Mouse (Mus musculus) thymus, adult 2 months (tissue): ENCODE data around the gene Ak7. TPM values are rescaled to one million over a fixed set of nuclear protein-coding genes. Genes with fewer than 3 reads are reported as not detected.

Experiments used
- DNase-seq: peaks from one replicate; pipeline ENCODE4 v3.0.0; 2021
- H3K27ac ChIP-seq: fragments of 200-500 bp; 2 replicates; pipeline ENCODE4 v1.5.1; 2012; ENCODE audit warnings: low read length, control low read depth; ENCODE audit not compliant: control insufficient read depth, insufficient read depth
- H3K27me3 ChIP-seq: fragments of 200-500 bp; 2 replicates; pipeline ENCODE4 v1.6.1; 2012; ENCODE audit warnings: mild to moderate bottlenecking, low read length, moderate library complexity, mixed read lengths; ENCODE audit not compliant: control insufficient read depth, insufficient read depth
- H3K36me3 ChIP-seq: fragments of 200-500 bp; 2 replicates; pipeline ENCODE4 v1.6.1; 2012; ENCODE audit warnings: mild to moderate bottlenecking, low read length, moderate library complexity; ENCODE audit not compliant: control insufficient read depth, insufficient read depth
- H3K4me1 ChIP-seq: fragments of 200-500 bp; replicated peaks from 2 replicates; pipeline ENCODE4 v1.6.1; 2012; ENCODE audit warnings: low read length; ENCODE audit not compliant: control insufficient read depth, insufficient read depth
- H3K4me3 ChIP-seq: fragments of 200-500 bp; 2 replicates; pipeline ENCODE4 v1.5.1; 2012; ENCODE audit warnings: mild to moderate bottlenecking, low read length, control low read depth, moderate library complexity; ENCODE audit not compliant: control insufficient read depth, insufficient read depth
- CTCF ChIP-seq: fragments of 200-500 bp; IDR thresholded peaks from 2 replicates; pipeline ENCODE4 v1.5.1; 2012; ENCODE audit warnings: mild to moderate bottlenecking, control low read depth, low read length, moderate library complexity, borderline replicate concordance; ENCODE audit not compliant: control insufficient read depth, poor library complexity, insufficient read depth; ENCODE audit errors: extremely low read depth
- POLR2A ChIP-seq: fragments of 200-500 bp; IDR thresholded peaks from 2 replicates; pipeline ENCODE4 v1.6.1; 2012; ENCODE audit warnings: mild to moderate bottlenecking, low read length, control low read depth, moderate library complexity; ENCODE audit not compliant: control insufficient read depth, poor library complexity, insufficient read depth; ENCODE audit errors: extremely low read depth
- WGBS: fragments of 180-500 bp; shearing (Covaris S2); methylation state at CpG from one replicate; pipeline ENCODE4 v1.1.7; 2018; 5-methylcytosine and 5-hydroxymethylcytosine counted together
- polyA plus RNA-seq: library from polyadenylated mRNA; depleted of rRNA; stranded (reverse); fragments of >200 nt; gene quantifications from 2 replicates; pipeline ENCODE4 v1.2.3, GENCODE M21; 2012

The Ak7 gene
- polyA plus RNA-seq, 1 experiment: 0.20 TPM

GRCm38 (mm10) chr12:105769700-105770099 lies 63.9 kb downstream of the Ak7 start:
- Histone ChIP-seq H3K36me3 (no peaks in the 10 kb centered on the region), H3K4me1 (no peaks in the 10 kb centered on the region), H3K4me3 (no peak overlapping the region), H3K27ac (no peak overlapping the region), H3K27me3 (no peaks in the 10 kb centered on the region)
- no peak for DNase-seq
- no peak for TF ChIP-seq CTCF
- no peak for TF ChIP-seq POLR2A
- 58% methylated on average over 10 of the region's 10 CpGs for WGBS

DNA sequence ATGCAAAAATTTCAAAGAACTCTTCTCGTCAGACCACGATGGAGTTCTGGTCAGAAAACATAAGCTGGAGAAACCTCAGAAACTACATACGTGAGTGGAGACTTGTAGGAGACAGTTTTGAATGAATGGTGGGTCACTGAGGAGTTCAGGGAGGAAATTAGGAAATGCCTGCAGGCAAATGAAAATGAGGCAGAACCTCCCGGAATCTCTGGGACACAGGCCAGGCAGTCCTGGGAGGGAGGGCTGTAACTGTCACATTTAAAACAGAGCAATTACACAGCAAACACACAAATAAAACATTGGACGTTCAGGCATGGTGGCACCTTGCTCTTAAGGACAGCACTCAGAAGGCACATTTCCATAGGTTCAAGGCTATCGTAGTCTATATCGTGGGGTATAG lies 69.1 kb downstream of the Ak7 start:
- H3K27me3 ChIP-seq: no peaks in the 10 kb centered on the region
- TF ChIP-seq CTCF (no peak), POLR2A (no peak)
- 90% methylated on average over 7 of the region's 7 CpGs for WGBS
- no peak overlapping the region for H3K4me3 ChIP-seq
- H3K4me1 ChIP-seq: no peaks in the 10 kb centered on the region
- DNase-seq: no peak
- H3K27ac ChIP-seq: no peak overlapping the region
- no peaks in the 10 kb centered on the region for H3K36me3 ChIP-seq

GRCm38 (mm10) chr12:105777651-105778050 lies 71.9 kb downstream of the Ak7 start:
- Histone ChIP-seq H3K36me3 (no peaks in the 10 kb centered on the region), H3K27ac (no peak overlapping the region), H3K4me1 (no peaks in the 10 kb centered on the region), H3K4me3 (no peak overlapping the region), H3K27me3 (no peaks in the 10 kb centered on the region)
- WGBS: 94% methylated on average over 4 of the region's 4 CpGs
- no peak for DNase-seq
- no peak for TF ChIP-seq CTCF
- no peak for TF ChIP-seq POLR2A

GRCm38 (mm10) chr12:105784196-105784999 lies 78.6 kb downstream of the Ak7 start, which contains the start of gene Papola:
Gene Papola, plus strand, starts transcription at chr12:105784694.
- peaks cover 7% of the 10 kb centered on the region for H3K4me1 ChIP-seq
- under 1% methylated on average over 76 of the region's 85 CpGs for WGBS
- TF ChIP-seq CTCF (no peak), POLR2A (peak; percentile 89)
- peak within 1 kb of the TSS; percentile 71 for H3K27ac ChIP-seq
- H3K4me3 ChIP-seq: peak within 1 kb of the TSS; percentile 79
- DNase-seq: peak; percentile 84
- no peaks in the 10 kb centered on the region for H3K27me3 ChIP-seq
- H3K36me3 ChIP-seq: no peaks in the 10 kb centered on the region

DNA sequence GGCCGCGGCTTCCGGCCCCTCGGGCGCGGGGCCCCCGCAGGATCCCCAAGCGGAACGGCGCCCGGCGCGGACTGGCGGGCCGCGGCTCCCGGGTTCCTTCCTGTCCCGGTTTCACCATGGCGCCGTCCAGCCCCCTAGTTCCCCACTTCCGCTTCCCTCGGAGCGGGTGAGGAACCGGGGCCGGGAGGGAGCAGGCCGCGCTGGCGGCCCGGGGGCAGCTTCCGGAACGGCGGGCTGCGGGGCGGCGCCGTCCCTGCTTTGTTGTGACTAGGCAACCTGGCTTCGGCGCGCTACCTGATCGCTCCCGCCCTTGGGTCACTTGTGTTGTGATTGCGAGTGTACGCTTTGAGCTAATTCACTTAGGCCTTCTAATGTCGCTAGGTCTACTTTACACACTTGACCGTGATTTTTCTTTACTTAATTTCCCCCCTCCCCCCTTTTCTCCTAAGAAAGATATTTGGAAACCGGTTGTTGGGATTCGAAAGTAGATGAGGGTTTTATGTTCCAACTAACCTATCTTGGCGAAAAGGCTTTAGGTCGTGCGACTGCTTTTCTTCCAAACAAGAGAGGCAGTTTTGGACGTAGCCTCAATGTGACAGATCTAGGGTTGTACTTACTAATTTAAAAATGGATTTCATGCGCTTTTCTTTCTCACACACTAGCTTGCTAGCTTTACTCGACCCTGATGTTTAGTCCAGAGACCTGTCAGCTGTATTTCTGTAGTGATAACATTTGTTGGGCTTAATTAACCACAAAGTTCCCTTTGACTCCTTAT lies 79.4 kb downstream of the Ak7 start:
- Histone ChIP-seq H3K27me3 (no peaks in the 10 kb centered on the region), H3K36me3 (no peaks in the 10 kb centered on the region), H3K4me1 (peaks cover 7% of the 10 kb centered on the region), H3K4me3 (peak overlapping the region; percentile 79), H3K27ac (peak overlapping the region; percentile 71; the same call in 1 of the 2 replicates)
- under 1% methylated on average over 53 of the region's 53 CpGs for WGBS
- TF ChIP-seq POLR2A (no peak), CTCF (no peak)
- peak; percentile 82 for DNase-seq

DNA sequence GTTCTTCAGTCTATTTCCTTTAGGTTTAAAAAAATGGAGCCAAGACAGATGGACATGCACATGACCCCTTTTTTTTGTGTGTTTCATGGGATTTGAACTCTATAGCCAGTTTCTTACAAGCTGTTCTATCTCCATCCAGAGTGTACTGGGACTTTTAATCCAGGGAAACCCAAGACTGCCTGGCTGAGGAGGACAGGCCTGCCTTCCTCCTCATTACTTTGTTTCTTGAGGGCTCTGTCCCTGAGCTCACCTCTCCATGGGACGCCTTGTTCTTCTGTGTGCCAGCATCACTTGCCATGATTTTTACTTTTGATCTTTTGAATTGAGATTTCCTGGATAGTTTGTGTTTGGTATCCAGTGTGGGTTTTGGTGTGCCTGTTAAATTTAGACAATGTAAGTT lies 80.3 kb downstream of the Ak7 start:
- Histone ChIP-seq H3K36me3 (no peaks in the 10 kb centered on the region), H3K4me3 (no peak overlapping the region), H3K27me3 (no peaks in the 10 kb centered on the region), H3K27ac (no peak overlapping the region), H3K4me1 (peaks cover 7% of the 10 kb centered on the region)
- 62% methylated on average over 1 of the region's 1 CpGs for WGBS
- no peak for DNase-seq
- no peak for TF ChIP-seq CTCF
- no peak for TF ChIP-seq POLR2A
